Mouse (Mus musculus): ENCODE measurements at regions not wholly inside any gene's neighbourhood (a gene's known extent, or its start where the extent isn't known, plus 50 kb on each side); places are given as distances from the start of the nearest gene placed in this dataset.
"Not testable (repeated sequence)": the region's sequence is repeated elsewhere in the genome, so short reads cannot be mapped to it uniquely, and the experiment has no call there.

DNA sequence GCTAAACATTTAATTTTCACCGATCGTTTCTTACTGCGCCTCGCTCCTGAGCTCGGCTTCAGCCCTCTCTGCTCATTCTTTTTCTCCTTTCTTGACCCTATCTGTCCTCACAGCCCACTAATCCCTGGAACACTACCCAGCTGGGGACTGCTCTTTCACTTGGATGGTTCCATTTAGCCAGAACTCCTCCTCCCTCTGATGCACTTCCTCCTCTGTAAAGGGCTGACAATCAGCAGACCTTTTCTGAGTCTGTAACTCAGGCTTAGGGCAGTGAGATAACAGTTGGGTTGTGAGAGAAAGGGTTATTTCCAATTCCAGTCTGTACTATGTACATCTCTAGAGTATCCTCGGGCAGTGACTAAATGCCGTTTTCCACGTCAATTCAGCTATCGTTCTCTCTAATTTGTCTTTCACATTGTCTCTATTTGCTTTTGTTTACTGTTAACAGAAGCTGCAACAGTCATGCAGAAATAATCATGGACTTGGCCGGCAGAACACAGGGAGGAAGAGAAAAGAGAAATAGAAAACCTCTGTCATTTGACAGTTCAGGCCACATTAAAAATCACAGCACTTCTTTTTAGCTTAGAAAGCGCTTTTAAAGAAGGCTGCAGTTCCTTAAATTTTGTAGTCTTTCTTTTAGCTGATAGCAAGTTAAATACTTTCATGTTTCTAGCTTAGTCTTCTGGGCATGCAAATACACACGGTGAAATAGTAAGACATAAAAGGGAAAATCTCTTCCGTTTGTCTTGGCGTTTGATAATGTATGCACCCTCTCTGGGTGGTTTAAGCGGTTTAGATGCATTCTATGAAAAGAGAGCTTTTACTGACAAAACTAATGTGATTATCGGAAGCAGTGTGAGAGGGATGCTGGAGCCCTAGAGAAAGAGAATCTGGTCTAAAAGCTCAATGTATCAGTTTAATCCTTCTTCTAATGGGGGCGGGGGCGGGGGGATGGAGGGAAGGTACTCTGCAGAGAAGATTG is 94.7 kb upstream of the Fam181b start:
- POLR2A ChIA-PET, result no interaction called here
- CTCF ChIA-PET, result interaction anchor here in 1 of 4 experiments (0.5 kb wide), 1 partner anchor 82 kb away, joined by 5 read pairs; no protein-coding TSS in a partner anchor

DNA sequence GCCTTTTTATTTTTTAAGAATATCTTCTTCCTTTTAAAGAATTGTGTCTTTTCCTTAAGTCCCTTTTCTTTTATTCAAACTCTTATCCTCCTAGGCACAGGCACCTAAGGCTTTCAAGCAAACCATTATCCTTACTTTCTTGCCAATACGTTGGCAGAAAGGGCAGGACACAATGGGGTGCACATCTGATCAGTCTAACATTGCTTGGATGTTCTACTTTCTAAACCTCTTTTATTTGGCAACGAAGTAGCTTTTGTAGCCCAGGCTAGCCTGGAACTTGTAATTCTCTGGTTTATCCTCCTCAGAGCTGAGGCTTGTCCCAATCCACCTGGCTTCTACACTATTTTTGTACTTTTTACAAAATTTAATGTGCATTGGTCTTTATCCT is 94.0 kb upstream of the Fam181b start:
- CTCF ChIA-PET, result interaction anchor here in 1 of 4 experiments (0.5 kb wide), 1 partner anchor 82 kb away, joined by 5 read pairs; no protein-coding TSS in a partner anchor
- POLR2A ChIA-PET, result no interaction called here

DNA sequence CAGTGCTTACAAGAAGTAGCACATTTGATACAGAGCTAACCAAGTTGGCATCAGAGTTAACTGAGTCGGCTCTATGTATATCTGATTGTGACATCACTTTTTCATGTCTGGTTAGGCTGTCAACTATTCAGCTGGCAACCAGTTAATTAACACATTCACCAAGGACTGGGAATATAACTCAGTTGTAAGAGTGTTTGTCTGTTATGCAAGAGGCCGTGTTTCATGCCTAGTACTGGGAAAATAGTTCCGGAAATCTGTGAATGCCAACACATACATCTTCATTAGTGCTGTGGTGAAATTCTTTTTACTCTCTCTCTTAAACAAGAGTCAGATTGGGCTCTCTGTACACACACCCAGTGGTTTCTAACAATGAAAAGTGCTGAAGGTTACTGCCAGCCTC is 80.8 kb upstream of the Fam181b start:
- ChIA-PET CTCF (no interaction called here), POLR2A (no interaction called here)

DNA sequence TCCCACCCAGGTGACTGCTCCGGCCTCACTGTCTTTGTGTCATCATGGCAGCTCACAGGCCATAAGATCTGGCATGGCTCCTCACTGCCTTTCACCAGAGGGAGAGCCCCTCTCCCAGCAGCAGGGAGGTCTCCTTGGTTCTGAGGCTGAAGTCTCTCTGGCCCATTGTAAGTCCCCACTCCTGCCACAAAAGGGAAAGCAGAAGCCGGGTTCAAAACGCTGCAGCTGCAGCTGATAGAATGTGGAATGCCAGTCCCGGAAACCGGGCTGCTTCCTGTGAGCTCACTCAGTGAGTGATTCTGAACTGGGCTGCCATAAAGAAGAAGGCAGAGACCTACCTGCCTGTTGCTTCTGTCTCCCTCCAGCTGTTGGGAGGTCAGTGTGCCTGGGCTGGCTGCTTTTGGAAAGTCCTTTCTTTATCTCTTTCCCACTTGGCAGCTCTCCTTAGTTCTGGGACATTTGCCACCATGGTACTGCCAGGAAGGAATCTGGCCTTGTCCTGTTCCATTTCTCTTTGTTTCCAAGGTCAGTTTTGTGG is 72.9 kb upstream of the Fam181b start:
- POLR2A ChIA-PET, CTCF ChIA-PET: not testable (repeated sequence)

DNA sequence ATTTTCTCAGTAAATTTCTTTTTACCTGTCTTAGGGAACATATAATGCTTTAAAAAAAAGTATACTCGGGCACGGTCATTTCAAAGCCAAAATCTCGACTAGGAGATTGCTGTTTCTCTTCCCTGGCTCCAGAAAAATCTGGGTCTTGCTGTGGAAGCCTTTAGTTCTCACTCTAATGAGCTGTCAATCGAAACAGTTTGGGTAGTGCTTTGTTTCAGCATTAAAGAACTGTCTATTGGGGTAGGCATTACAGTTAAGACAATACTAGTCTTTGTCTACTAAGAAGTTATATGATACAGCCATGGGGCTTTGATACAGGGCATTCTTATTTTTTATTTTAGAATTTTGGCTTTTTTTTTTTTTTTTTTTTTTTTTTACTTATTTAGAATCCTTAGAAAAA is 71.9 kb upstream of the Fam181b start:
- CTCF ChIA-PET, result interaction anchor here in 1 of 4 experiments (0.6 kb wide), 1 partner anchor 8 kb away, joined by 3 read pairs; no protein-coding TSS in a partner anchor

DNA sequence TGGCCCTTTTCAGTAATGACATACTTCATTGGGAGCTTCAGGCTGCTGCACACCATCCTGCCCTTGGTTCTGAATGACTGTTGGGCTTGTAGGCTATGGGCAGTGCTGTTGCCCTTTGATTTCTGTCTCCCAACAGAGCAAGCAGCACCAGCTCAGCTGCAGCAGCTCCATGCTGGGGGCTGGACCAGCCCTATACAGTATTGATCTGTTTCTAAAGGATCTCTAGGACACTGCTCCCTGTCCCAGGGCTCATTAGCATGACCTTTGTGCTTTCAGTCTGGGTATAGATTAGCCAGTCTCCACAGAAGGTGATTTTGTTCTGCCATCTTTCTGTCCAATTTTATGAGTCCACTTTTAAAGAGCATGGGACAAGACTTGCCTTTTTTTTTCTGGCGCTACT is 60.3 kb upstream of the Fam181b start:
- CTCF ChIA-PET, result no interaction called here
- POLR2A ChIA-PET, result no interaction called here

More for the DNA sequence above, 71.9 kb upstream of the Fam181b start:
- POLR2A ChIA-PET, result interaction anchor here in 1 of 4 experiments (0.6 kb wide), 1 partner anchor 265 kb away, joined by 3 read pairs; no protein-coding TSS in a partner anchor

DNA sequence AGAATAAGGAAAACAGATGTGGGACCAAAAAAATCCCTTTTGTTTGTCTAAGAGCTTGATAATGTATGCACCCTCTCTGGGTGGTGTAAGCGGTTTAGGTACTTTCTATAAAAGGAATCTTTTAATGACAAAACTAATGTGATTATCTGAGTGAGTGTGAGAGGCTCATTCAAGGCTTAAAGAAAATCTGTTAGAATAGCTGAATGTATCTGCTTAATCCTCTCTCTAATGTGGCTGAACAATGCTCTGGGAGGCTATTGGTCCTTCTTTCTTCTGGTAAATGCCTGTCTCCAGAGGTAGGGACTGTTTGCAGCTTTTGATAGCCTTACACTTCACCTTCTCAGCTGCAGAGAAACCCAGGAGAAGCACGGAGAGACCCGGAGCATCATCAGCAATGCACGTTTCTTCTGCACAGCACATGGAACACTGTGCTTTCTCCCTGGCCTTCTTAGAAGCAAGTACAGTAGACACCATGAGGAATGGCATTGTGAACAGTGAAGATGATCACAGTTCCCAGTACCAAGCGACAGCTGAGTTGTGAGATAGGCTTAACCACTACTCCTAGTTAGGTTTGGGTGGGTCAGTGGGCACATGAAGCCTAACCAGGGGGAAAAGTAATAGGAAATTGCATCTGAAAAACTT is 56.1 kb upstream of the Fam181b start:
- CTCF ChIA-PET, result no interaction called here

DNA sequence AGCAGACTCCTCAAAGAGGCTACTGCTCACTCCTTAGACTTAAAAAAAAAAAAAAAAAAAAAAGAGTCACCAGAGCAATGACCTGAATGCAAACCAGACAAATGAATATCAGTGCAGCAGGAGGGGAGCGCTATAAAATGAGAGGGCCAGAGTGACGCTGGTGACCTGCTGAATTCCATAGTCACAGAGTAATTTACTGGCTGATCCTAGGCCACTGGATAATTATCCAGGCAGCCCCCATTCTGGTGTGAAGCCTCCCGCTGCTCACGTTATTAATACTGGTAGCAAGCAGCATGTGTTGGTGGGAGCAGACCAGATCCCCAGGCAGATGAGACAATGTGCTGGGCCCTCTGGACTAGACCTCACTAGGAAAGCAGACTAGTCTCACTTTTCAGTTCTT is 53.4 kb upstream of the Fam181b start:
- CTCF ChIA-PET, result no interaction called here
- POLR2A ChIA-PET, result no interaction called here

More for the DNA sequence above, 56.1 kb upstream of the Fam181b start:
- POLR2A ChIA-PET, result no interaction called here

Data from embryonic stem cell, embryonic (primary cell).